12 mouse cellular contexts compared by ENCODE assay signal in genomic region chr1:54825718-54826425, GRCm38 (mm10).
DNase-seq lines count a peak whose midpoint lies in the region; ATAC-seq lines count a peak whose summit lies in the region.
"Had no signal": no experiment of that assay in that cellular context is flagged by ENCODE, and none has a peak within 500 bp of the region (broad histone marks: within the 10 kb centered on the region; RNA-seq: fewer than 3 reads in every experiment).

No protein-coding gene starts in this region.

- no peaks in the 10 kb centered on the region for H3K27me3 ChIP-seq in heart, embryonic 10.5 days (ENCODE audit: insufficient read depth, poor library complexity, severe bottlenecking)
- H3K27me3 ChIP-seq in kidney, embryonic 15.5 days: no peaks in the 10 kb centered on the region
- no peaks in the 10 kb centered on the region for H3K27me3 ChIP-seq in midbrain, embryonic 16.5 days (ENCODE audit: control insufficient read depth, insufficient read depth, low read depth, low read length)
- H3K27me3 ChIP-seq in midbrain, embryonic 13.5 days: no peaks in the 10 kb centered on the region
- H3K27me3 ChIP-seq: embryonic facial prominence, embryonic 13.5 days; hindbrain, embryonic 13.5 days; neural tube, embryonic 12.5 days had no signal

- DNase-seq in heart, embryonic 10.5 days (ENCODE audit: low spot score): peak; percentile 74
- DNase-seq in heart, postnatal 14 days: no peak
- no peak for DNase-seq in kidney, adult 9 months
- DNase-seq in left cerebral cortex, adult 8-10 months (ENCODE audit: low spot score in 2 of 2): no peak
- DNase-seq: B cell, adult 2 months had no signal

- H3K4me1 ChIP-seq in heart, embryonic 10.5 days: peaks cover 31% of the 10 kb centered on the region
- peaks cover 31% of the 10 kb centered on the region for H3K4me1 ChIP-seq in kidney, embryonic 15.5 days
- no peaks in the 10 kb centered on the region for H3K4me1 ChIP-seq in midbrain, embryonic 16.5 days (ENCODE audit: control insufficient read depth, insufficient read depth, low read length)
- no peaks in the 10 kb centered on the region for H3K4me1 ChIP-seq in midbrain, embryonic 13.5 days (replicated peaks)
- H3K4me1 ChIP-seq: neural tube, embryonic 12.5 days had no signal

- no peak overlapping the region for H3K9ac ChIP-seq in kidney, embryonic 15.5 days
- no peak overlapping the region for H3K9ac ChIP-seq in midbrain, embryonic 16.5 days (ENCODE audit: low read depth, low read length)
- no peak overlapping the region for H3K9ac ChIP-seq in midbrain, embryonic 13.5 days (replicated peaks)
- H3K9ac ChIP-seq: embryonic facial prominence, embryonic 13.5 days; hindbrain, embryonic 13.5 days; neural tube, embryonic 12.5 days had no signal

- intact Hi-C loops in heart, postnatal 14 days (cut with DNase I): loop anchor here (2.0 kb wide), 1 partner anchor 159 kb away; no protein-coding TSS in a partner anchor

- H3K36me3 ChIP-seq in heart, embryonic 10.5 days: no peaks in the 10 kb centered on the region
- no peaks in the 10 kb centered on the region for H3K36me3 ChIP-seq in kidney, embryonic 15.5 days
- no peaks in the 10 kb centered on the region for H3K36me3 ChIP-seq in midbrain, embryonic 16.5 days (ENCODE audit: control insufficient read depth, insufficient read depth, low read length)
- H3K36me3 ChIP-seq in midbrain, embryonic 13.5 days: no peaks in the 10 kb centered on the region
- H3K36me3 ChIP-seq: hindbrain, embryonic 13.5 days; neural tube, embryonic 12.5 days had no signal

- 58% methylated on average over 6 of the region's 6 CpGs for WGBS in heart, embryonic 10.5 days
- 68% methylated on average over 6 of the region's 6 CpGs for WGBS in kidney, embryonic 15.5 days
- WGBS in midbrain, embryonic 16.5 days: 80% methylated on average over 6 of the region's 6 CpGs
- 85% methylated on average over 6 of the region's 6 CpGs for WGBS in midbrain, embryonic 13.5 days

- H3K4me3 ChIP-seq in heart, embryonic 10.5 days: no peak overlapping the region
- H3K4me3 ChIP-seq in kidney, embryonic 15.5 days (replicated peaks): no peak overlapping the region
- H3K4me3 ChIP-seq in midbrain, embryonic 16.5 days (ENCODE audit: low read depth, low read length): no peak overlapping the region
- no peak overlapping the region for H3K4me3 ChIP-seq in midbrain, embryonic 13.5 days (replicated peaks)
- H3K4me3 ChIP-seq: embryonic facial prominence, embryonic 13.5 days; hindbrain, embryonic 13.5 days; neural tube, embryonic 12.5 days had no signal

- no peaks in the 10 kb centered on the region for H3K9me3 ChIP-seq in heart, embryonic 10.5 days
- no peaks in the 10 kb centered on the region for H3K9me3 ChIP-seq in kidney, embryonic 15.5 days (replicated peaks)
- H3K9me3 ChIP-seq in midbrain, embryonic 16.5 days (replicated peaks; ENCODE audit: control insufficient read depth, low read length, poor library complexity, severe bottlenecking): no peaks in the 10 kb centered on the region
- H3K9me3 ChIP-seq in midbrain, embryonic 13.5 days: no peaks in the 10 kb centered on the region
- H3K9me3 ChIP-seq: embryonic facial prominence, embryonic 13.5 days; hindbrain, embryonic 13.5 days; neural tube, embryonic 12.5 days had no signal

- H3K27ac ChIP-seq in heart, embryonic 10.5 days: peak overlapping the region; percentile 47; the same call in 1 of the 2 replicates
- peak overlapping the region; percentile 18; the same call in 1 of the 2 replicates for H3K27ac ChIP-seq in kidney, embryonic 15.5 days
- H3K27ac ChIP-seq in midbrain, embryonic 16.5 days (ENCODE audit: low read length): no peak overlapping the region
- H3K27ac ChIP-seq in midbrain, embryonic 13.5 days: no peak overlapping the region
- H3K27ac ChIP-seq: embryonic facial prominence, embryonic 13.5 days; hindbrain, embryonic 13.5 days; neural tube, embryonic 12.5 days had no signal

- H3K4me2 ChIP-seq in kidney, embryonic 15.5 days: no peak overlapping the region
- no peak overlapping the region for H3K4me2 ChIP-seq in midbrain, embryonic 16.5 days (ENCODE audit: low read length)
- H3K4me2 ChIP-seq in midbrain, embryonic 13.5 days (replicated peaks): no peak overlapping the region
- H3K4me2 ChIP-seq: embryonic facial prominence, embryonic 13.5 days; hindbrain, embryonic 13.5 days; neural tube, embryonic 12.5 days had no signal

- no peak for ATAC-seq in kidney, embryonic 15.5 days (replicated peaks; ENCODE audit: low FRiP score)
- ATAC-seq in midbrain, embryonic 16.5 days: 0 out of 2 replicates have a peak, but pooled peaks have one; percentile 16
- no peak for ATAC-seq in midbrain, embryonic 13.5 days
- ATAC-seq in megakaryocyte progenitor cell, adult 5-6 weeks (replicated peaks; ENCODE audit: poor library complexity): peak; percentile 60

Comparison
In these comparisons a context has a peak if more than half of its experiments do, and no peak if none do; other contexts are left out.
1. ATAC-seq: peak in midbrain, embryonic 16.5 days (single experiment) and megakaryocyte progenitor cell, adult 5-6 weeks (single experiment); none in kidney, embryonic 15.5 days (single experiment) and midbrain, embryonic 13.5 days (single experiment).
2. H3K27ac ChIP-seq: peak in heart, embryonic 10.5 days (single experiment) and kidney, embryonic 15.5 days (single experiment); none in midbrain, embryonic 16.5 days (single experiment) and midbrain, embryonic 13.5 days (single experiment).